Mouse (Mus musculus) thymus, adult 2 months (tissue): ENCODE data around the gene Ptk6.

Experiments used
- CTCF ChIP-seq: fragments of 200-500 bp; IDR thresholded peaks from 2 replicates; pipeline ENCODE4 v1.5.1; 2012; ENCODE audit warnings: mild to moderate bottlenecking, control low read depth, low read length, moderate library complexity, borderline replicate concordance; ENCODE audit not compliant: control insufficient read depth, poor library complexity, insufficient read depth; ENCODE audit errors: extremely low read depth
- POLR2A ChIP-seq: fragments of 200-500 bp; IDR thresholded peaks from 2 replicates; pipeline ENCODE4 v1.6.1; 2012; ENCODE audit warnings: mild to moderate bottlenecking, low read length, control low read depth, moderate library complexity; ENCODE audit not compliant: control insufficient read depth, poor library complexity, insufficient read depth; ENCODE audit errors: extremely low read depth

DNA sequence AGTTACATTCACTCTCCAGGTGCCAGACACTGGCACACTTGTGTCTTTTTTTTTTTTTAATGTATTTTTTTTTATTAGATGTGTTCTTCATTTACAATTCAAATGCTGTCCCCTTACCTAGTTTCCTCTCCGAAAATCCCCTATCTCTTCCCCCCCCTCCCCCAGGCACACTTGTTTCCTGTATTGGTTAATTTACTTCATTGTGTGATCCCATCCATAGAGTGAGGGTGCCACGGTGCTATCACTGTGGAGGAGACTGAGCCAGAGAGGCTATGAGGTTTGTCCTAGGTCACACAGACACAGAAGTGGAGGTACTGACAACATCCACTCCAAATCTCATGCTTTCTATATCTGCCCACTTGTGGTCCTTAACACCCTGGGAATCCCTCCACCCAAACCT lies 36.3 kb upstream of the Ptk6 start:
- TF ChIP-seq CTCF (no peak), POLR2A (no peak)
